Mouse (Mus musculus) heart, adult 10 weeks (tissue): ENCODE results near the gene Mast4. TPM values are rescaled to one million over a fixed set of nuclear protein-coding genes. Genes with fewer than 3 reads are reported as not detected.

Source experiments
- polyA plus RNA-seq: library from polyadenylated mRNA; stranded (reverse); fragments of 350-450 nt; fragmentation: Illumina TruSeq; extraction: RNeasy Lipid Tissue Mini Kit (QIAGEN cat#74804); gene quantifications from one replicate; pipeline ENCODE4 v1.2.3, GENCODE M21; 2014; ENCODE audit warnings: low read depth, low replicate concordance

The Mast4 gene
- 16.7 TPM for polyA plus RNA-seq

DNA sequence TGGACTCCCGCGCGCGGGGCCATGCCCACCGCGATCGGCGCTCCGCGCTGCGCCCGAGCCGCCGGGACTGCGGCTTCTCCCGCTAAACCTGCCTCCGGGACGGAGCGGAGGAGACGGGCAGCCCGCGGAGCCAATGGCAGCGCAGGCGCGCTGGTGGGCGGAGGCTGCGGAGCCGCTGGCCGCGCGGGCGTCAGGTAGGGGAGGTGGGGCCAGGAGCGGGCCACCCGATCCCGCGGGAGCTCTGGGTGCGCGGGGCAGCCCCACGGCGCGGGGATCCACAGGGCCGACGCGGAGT, at the start of gene Mast4:
TSS of gene Mast4 (minus strand) at position 106 of the 295 bp plus-strand sequence.

DNA sequence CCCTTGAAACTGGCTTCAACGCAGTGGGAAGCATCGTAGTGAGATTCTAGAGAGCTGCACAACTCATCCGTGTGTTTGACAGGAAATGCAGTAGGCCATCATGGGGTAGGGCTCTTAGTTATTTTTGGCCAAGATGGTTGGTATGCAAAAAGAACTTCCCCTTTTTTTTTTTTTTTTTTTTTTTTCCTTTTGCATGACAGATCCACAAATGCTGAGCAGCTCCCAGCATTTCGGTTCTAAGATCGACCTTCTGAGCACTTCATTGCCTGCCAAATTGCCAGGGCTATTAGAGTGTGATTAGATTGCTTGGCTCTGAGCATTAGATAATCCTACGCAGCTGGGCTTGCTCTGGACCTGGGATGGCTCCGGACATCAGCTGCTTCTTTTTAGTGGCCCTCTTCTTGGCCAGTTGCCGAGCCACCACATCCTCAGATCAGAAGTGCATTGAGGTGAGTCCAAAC, 640.9 kb downstream of the Mast4 start, which contains the start of gene Cd180:
TSS of gene Cd180 (plus strand) at position 218 of the 461 bp plus-strand sequence.

